Mouse (Mus musculus) C2C12 (cell line): ENCODE data around the gene Cyp46a1.

Source experiments
- CTCF ChIP-seq: IDR thresholded peaks from one replicate; pipeline ENCODE4 v1.5.1; 2011; ENCODE audit not compliant: control insufficient read depth, insufficient read depth, insufficient read length
- MYOD1 ChIP-seq: IDR thresholded peaks from one replicate; pipeline ENCODE4 v1.6.1; 2011; ENCODE audit warnings: low read depth; ENCODE audit not compliant: control insufficient read depth, insufficient read length

GRCm38 (mm10) chr12:108378379-108379133 is 44.4 kb downstream of the Cyp46a1 start:
- TF ChIP-seq CTCF: no peak
- TF ChIP-seq MYOD1: no peak
